Mouse (Mus musculus) embryonic fibroblast, embryonic 13.5 days (primary cell): Measurements from ENCODE around the gene Six4.

Source experiments
- CTCF ChIP-seq: IDR thresholded peaks from 2 replicates; pipeline ENCODE4 v1.5.1; 2011; ENCODE audit warnings: mild to moderate bottlenecking, control low read depth, low read length, moderate library complexity, borderline replicate concordance; ENCODE audit not compliant: insufficient read depth
- POLR2A ChIP-seq: IDR thresholded peaks from 2 replicates; pipeline ENCODE4 v1.6.1; 2011; ENCODE audit warnings: low read depth, mild to moderate bottlenecking, control low read depth, low read length, moderate library complexity

DNA sequence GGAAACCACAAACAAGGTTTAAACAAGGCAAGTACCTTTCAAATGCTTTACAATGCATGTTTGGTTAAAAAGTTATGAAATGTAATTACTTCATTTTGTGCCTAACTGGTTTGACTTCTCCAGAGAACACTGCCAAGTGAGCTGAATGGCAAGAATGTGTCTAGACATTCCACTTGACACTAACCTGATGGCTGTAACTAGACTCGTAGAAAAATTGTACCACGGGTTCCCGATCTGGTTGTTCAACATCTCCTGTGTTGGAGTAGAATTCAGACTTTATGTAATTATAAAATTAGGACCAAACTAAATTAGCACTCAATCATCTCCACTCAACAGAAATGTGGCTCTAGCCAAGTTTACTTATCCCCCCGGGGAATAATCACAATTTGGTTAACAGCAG lies 14.7 kb downstream of the Six4 start:
- no peak for TF ChIP-seq CTCF
- no peak for TF ChIP-seq POLR2A
